Mouse (Mus musculus) kidney, postnatal 0 days (tissue): Measurements from ENCODE around the gene Vsig10. TPM values are rescaled to one million over a fixed set of nuclear protein-coding genes. Genes with fewer than 3 reads are reported as not detected.

Experiments
- ATAC-seq: fragments of 200-750 bp; cut with Nextera tagmentation; replicated peaks from 2 replicates; pipeline ENCODE4 v1.8.0; 2017; ENCODE audit warnings: low read depth, moderate number of reproducible peaks, moderate TSS enrichment, moderate library complexity; ENCODE audit not compliant: low FRiP score
- DNase-seq: peaks from one replicate; pipeline ENCODE4 v3.0.0-alpha.2; 2016; ENCODE audit warnings: low spot score
- H3K27ac ChIP-seq: fragments of 300-500 bp; sonication (generic); 2 replicates; pipeline ENCODE4 v1.5.1; 2014; ENCODE audit warnings: mild to moderate bottlenecking
- H3K27me3 ChIP-seq: fragments of 300-500 bp; sonication (generic); 2 replicates; pipeline ENCODE4 v1.6.1; 2014; ENCODE audit warnings: low read length, mixed read lengths; ENCODE audit not compliant: insufficient read depth
- H3K36me3 ChIP-seq: fragments of 300-500 bp; sonication (generic); 2 replicates; pipeline ENCODE4 v1.6.1; 2014; ENCODE audit warnings: low read length, mixed read lengths; ENCODE audit not compliant: insufficient read depth
- H3K4me1 ChIP-seq: fragments of 300-500 bp; sonication (generic); replicated peaks from 2 replicates; pipeline ENCODE4 v1.6.1; 2014; ENCODE audit warnings: antibody characterized with exemption, low read length, mixed read lengths; ENCODE audit not compliant: insufficient read depth
- H3K4me2 ChIP-seq: fragments of 300-500 bp; sonication (generic); 2 replicates; pipeline ENCODE4 v1.6.1; 2014; ENCODE audit warnings: mild to moderate bottlenecking, low read length, moderate library complexity, mixed read lengths
- H3K4me3 ChIP-seq: fragments of 300-500 bp; sonication (generic); replicated peaks from 2 replicates; pipeline ENCODE4 v1.5.1; 2014; ENCODE audit warnings: low read depth, low read length
- H3K9ac ChIP-seq: fragments of 300-500 bp; sonication (generic); 2 replicates; pipeline ENCODE4 v1.6.1; 2014; ENCODE audit warnings: low read depth, low read length
- H3K9me3 ChIP-seq: fragments of 300-500 bp; sonication (generic); replicated peaks from 2 replicates; pipeline ENCODE4 v1.6.1; 2016; ENCODE audit warnings: low read length, inconsistent platforms, mixed read lengths
- CTCF ChIP-seq: IDR thresholded peaks from 2 replicates; pipeline ENCODE4 v1.5.1; 2016; ENCODE audit warnings: antibody characterized with exemption, low read depth, mild to moderate bottlenecking, moderate library complexity
- WGBS: fragments of 180-500 bp; shearing (Covaris S2); extraction: QIAGEN DNeasy Blood & Tissue Kit; methylation state at CpG from one replicate; pipeline ENCODE4 v1.1.7; 2014; 5-methylcytosine and 5-hydroxymethylcytosine counted together
- polyA plus RNA-seq: library from polyadenylated mRNA; unstranded; fragments of >200 nt; fragmentation: Nextera tagmentation; extraction: Ambion mirVana; gene quantifications from 2 replicates; pipeline ENCODE4 v1.2.1, GENCODE M21; 2015

Gene Vsig10
- polyA plus RNA-seq, 1 experiment from 2014 or later, result 9.5 TPM

GRCm38 (mm10) chr5:117346281-117346680 lies 27.4 kb downstream of the Vsig10 start:
- Histone ChIP-seq H3K4me3 (no peak overlapping the region), H3K4me2 (no peak overlapping the region), H3K4me1 (no peaks in the 10 kb centered on the region), H3K27ac (no peak overlapping the region), H3K9ac (no peak overlapping the region), H3K9me3 (no peaks in the 10 kb centered on the region), H3K27me3 (no peaks in the 10 kb centered on the region), H3K36me3 (0 out of 2 replicates have a peak, but pooled peaks cover 2% of the 10 kb centered on the region)
- 41% methylated on average over 3 of the region's 3 CpGs for WGBS
- no peak for TF ChIP-seq CTCF
- no peak for ATAC-seq
- peak; percentile 45 for DNase-seq

GRCm38 (mm10) chr5:117347011-117347410 lies 28.1 kb downstream of the Vsig10 start:
- ATAC-seq, result no peak
- WGBS, result 63% methylated on average over 5 of the region's 5 CpGs
- no peak overlapping the region for H3K4me2 ChIP-seq
- H3K36me3 ChIP-seq, result 0 out of 2 replicates have a peak, but pooled peaks cover 2% of the 10 kb centered on the region
- no peaks in the 10 kb centered on the region for H3K4me1 ChIP-seq
- no peak for DNase-seq
- no peak overlapping the region for H3K27ac ChIP-seq
- H3K27me3 ChIP-seq, result no peaks in the 10 kb centered on the region
- TF ChIP-seq CTCF, result no peak
- no peak overlapping the region for H3K9ac ChIP-seq
- no peaks in the 10 kb centered on the region for H3K9me3 ChIP-seq
- H3K4me3 ChIP-seq, result no peak overlapping the region

DNA sequence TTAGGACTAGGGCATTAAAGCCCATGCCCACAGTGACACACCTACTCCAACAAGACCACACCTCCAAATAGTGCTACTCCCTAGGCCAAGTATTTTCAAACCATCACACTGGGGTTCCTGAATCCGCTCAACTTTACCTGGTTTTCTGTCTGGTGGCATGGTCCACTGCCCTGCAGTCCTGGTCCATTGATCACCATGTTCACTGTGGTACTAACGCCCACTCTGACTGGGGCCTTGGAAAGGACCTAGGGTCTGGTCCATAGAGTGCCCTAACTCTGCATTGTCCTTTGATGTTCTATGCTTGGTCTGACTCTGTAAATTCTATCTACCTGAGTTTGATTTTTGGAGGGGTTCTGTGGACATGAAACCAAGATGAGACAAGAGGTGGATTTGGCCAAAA lies 29.0 kb downstream of the Vsig10 start:
- ATAC-seq (peak; percentile 57; the same call in 1 of the 2 replicates), DNase-seq (no peak)
- H3K27me3 ChIP-seq, result no peaks in the 10 kb centered on the region
- H3K4me2 ChIP-seq, result no peak overlapping the region
- H3K4me3 ChIP-seq, result no peak overlapping the region
- no peaks in the 10 kb centered on the region for H3K9me3 ChIP-seq
- 0 out of 2 replicates have a peak, but pooled peaks cover 2% of the 10 kb centered on the region for H3K36me3 ChIP-seq
- H3K9ac ChIP-seq, result no peak overlapping the region
- no peak for TF ChIP-seq CTCF
- no peaks in the 10 kb centered on the region for H3K4me1 ChIP-seq
- H3K27ac ChIP-seq, result no peak overlapping the region
- WGBS, result 85% methylated on average over 2 of the region's 2 CpGs

DNA sequence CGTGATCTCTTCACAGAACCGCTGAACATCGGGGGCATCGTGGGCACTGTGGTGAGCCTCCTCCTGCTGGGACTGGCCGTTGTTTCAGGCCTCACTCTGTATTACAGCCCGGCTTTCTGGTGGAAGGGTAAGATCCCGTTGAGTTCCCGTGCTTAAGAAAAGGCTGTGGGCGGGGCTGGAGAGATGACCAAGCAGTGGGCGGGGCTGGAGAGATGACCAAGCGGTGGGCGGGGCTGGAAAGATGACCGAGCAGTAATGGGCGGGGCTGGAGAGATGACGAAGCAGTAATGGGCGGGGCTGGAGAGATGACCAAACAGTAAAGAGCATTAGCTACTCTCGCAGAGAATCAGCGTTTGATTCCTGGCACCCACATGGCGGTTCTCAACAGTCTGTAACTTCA lies 29.4 kb downstream of the Vsig10 start:
- no peaks in the 10 kb centered on the region for H3K27me3 ChIP-seq
- 43% methylated on average over 19 of the region's 19 CpGs for WGBS
- no peak overlapping the region for H3K4me3 ChIP-seq
- no peak for TF ChIP-seq CTCF
- H3K9ac ChIP-seq, result no peak overlapping the region
- H3K4me1 ChIP-seq, result no peaks in the 10 kb centered on the region
- no peaks in the 10 kb centered on the region for H3K9me3 ChIP-seq
- H3K36me3 ChIP-seq, result 0 out of 2 replicates have a peak, but pooled peaks cover 2% of the 10 kb centered on the region
- ATAC-seq (no peak), DNase-seq (peak; percentile 82)
- no peak overlapping the region for H3K4me2 ChIP-seq
- no peak overlapping the region for H3K27ac ChIP-seq

GRCm38 (mm10) chr5:117354121-117354520 lies 35.2 kb downstream of the Vsig10 start:
- 68% methylated on average over 8 of the region's 8 CpGs for WGBS
- Histone ChIP-seq H3K9me3 (no peaks in the 10 kb centered on the region), H3K36me3 (no peaks in the 10 kb centered on the region), H3K4me2 (no peak overlapping the region), H3K9ac (no peak overlapping the region), H3K4me3 (no peak overlapping the region), H3K4me1 (peaks cover 3% of the 10 kb centered on the region; the same call in 1 of the 2 replicates), H3K27ac (no peak overlapping the region), H3K27me3 (no peaks in the 10 kb centered on the region)
- ATAC-seq, result no peak
- TF ChIP-seq CTCF, result no peak
- no peak for DNase-seq

GRCm38 (mm10) chr5:117355648-117356303 lies 36.9 kb downstream of the Vsig10 start:
- Histone ChIP-seq H3K36me3 (no peaks in the 10 kb centered on the region), H3K4me1 (peaks cover 15% of the 10 kb centered on the region; the same call in 1 of the 2 replicates), H3K9ac (no peak overlapping the region; the same call in 1 of the 2 replicates), H3K27ac (peak overlapping the region; percentile 97), H3K27me3 (no peaks in the 10 kb centered on the region), H3K4me3 (peak overlapping the region; percentile 97), H3K9me3 (no peaks in the 10 kb centered on the region), H3K4me2 (peak overlapping the region; percentile 92)
- DNase-seq (no peak), ATAC-seq (no peak)
- TF ChIP-seq CTCF, result peak; percentile 57
- WGBS, result 35% methylated on average over 14 of the region's 14 CpGs
